19 mouse cellular contexts compared by ENCODE assay signal in the genomic region with DNA sequence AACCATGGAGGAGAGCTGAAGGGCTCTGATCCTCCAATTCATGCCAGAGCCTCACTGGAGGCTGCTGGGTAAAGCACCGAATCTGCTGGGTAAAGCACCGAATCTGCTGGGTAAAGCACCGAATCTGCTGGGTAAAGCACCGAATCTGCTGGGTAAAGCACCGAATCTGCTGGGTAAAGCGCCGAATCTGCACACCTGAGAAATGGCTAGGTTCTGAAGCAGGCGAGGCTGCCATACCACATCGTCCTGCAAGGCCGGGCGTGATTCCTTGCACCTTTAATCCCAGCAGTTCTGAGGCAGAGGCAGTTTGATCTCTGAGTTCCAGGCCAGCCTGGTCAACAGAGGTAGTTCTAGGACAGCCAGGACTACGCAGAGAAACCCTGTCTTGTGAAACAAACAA. TPM values are rescaled to one million over a fixed set of nuclear protein-coding genes. Genes with fewer than 3 reads are reported as not detected.
"Had no signal": no experiment of that assay in that cellular context is flagged by ENCODE, and none has a peak within 500 bp of the region (broad histone marks: within the 10 kb centered on the region; RNA-seq: fewer than 3 reads in every experiment).

No protein-coding gene starts in this region.

- H3K9ac ChIP-seq: lung, embryonic 14.5 days; midbrain, embryonic 13.5 days; midbrain, embryonic 15.5 days; neural tube, embryonic 13.5 days; neural tube, embryonic 15.5 days had no signal

- H3K4me2 ChIP-seq: lung, embryonic 14.5 days; midbrain, embryonic 13.5 days; midbrain, embryonic 15.5 days; neural tube, embryonic 13.5 days; neural tube, embryonic 15.5 days had no signal

- H3K36me3 ChIP-seq: midbrain, embryonic 10.5 days; midbrain, embryonic 13.5 days; midbrain, embryonic 15.5 days; neural tube, embryonic 13.5 days; neural tube, embryonic 15.5 days had no signal

- H3K27me3 ChIP-seq: midbrain, embryonic 13.5 days; midbrain, embryonic 15.5 days; neural tube, embryonic 15.5 days had no signal

- H3K27ac ChIP-seq: midbrain, embryonic 10.5 days; midbrain, embryonic 13.5 days; midbrain, embryonic 15.5 days; neural tube, embryonic 13.5 days; neural tube, embryonic 15.5 days had no signal

- H3K9me3 ChIP-seq: midbrain, embryonic 10.5 days; midbrain, embryonic 13.5 days; midbrain, embryonic 15.5 days; neural tube, embryonic 13.5 days; neural tube, embryonic 15.5 days had no signal

- H3K4me3 ChIP-seq: midbrain, embryonic 10.5 days; midbrain, embryonic 13.5 days; midbrain, embryonic 15.5 days; myocyte; neural tube, embryonic 13.5 days; neural tube, embryonic 15.5 days had no signal

- ATAC-seq: midbrain, embryonic 13.5 days; midbrain, embryonic 15.5 days had no signal

- DNase-seq: lung, adult 18-20 months; lung, embryonic 14.5 days; lung, postnatal 10 days; lung, postnatal 4 days; retina, postnatal 1 day; right cerebral cortex, adult 18-20 months; right cerebral cortex, postnatal 25 days; right cerebral cortex, postnatal 4 days; spleen, adult 18-20 months; thymus, adult 18-20 months; thymus, postnatal 14 days; thymus, postnatal 36 days had no signal

RNA-seq across cellular contexts. Expression of a gene that starts 44.9 kb away (rescaled TPM):
- polyA plus RNA-seq: stomach, embryonic 14.5 days had no signal
